Mouse (Mus musculus) cortical plate, adult 2 months (tissue): Measurements from ENCODE around the gene Ttc3.

Experiments
- CTCF ChIP-seq: fragments of 200-500 bp; IDR thresholded peaks from 2 replicates; pipeline ENCODE4 v1.5.1; 2011; ENCODE audit warnings: mild to moderate bottlenecking, control low read depth, low read length; ENCODE audit not compliant: insufficient read depth; ENCODE audit errors: extremely low read depth
- POLR2A ChIP-seq: fragments of 200-500 bp; IDR thresholded peaks from 2 replicates; pipeline ENCODE4 v1.6.1; 2011; ENCODE audit warnings: mild to moderate bottlenecking, low read length, control low read depth; ENCODE audit not compliant: insufficient read depth; ENCODE audit errors: extremely low read depth

- TF ChIP-seq CTCF: no peak
- no peak for TF ChIP-seq POLR2A
Measured at GRCm38 (mm10) chr16:94401636-94402035, 31.2 kb downstream of the Ttc3 start.
